8 mouse cellular contexts compared by ENCODE assay signal in genomic region chr10:57743606-57744016, GRCm38 (mm10). TPM values are rescaled to one million over a fixed set of nuclear protein-coding genes. Genes with fewer than 3 reads are reported as not detected.
DNase-seq lines count a peak whose midpoint lies in the region; ATAC-seq and TF ChIP-seq lines count a peak whose summit lies in the region.

No protein-coding gene starts in this region.

- no peak overlapping the region; the same call in 1 of the 2 replicates for H3K9ac ChIP-seq in forebrain, embryonic 13.5 days
- H3K9ac ChIP-seq in hindbrain, embryonic 16.5 days (ENCODE audit: low read depth, low read length): no peak overlapping the region

- peak; percentile 76 for ATAC-seq in forebrain, embryonic 13.5 days
- peak; percentile 87 for ATAC-seq in hindbrain, embryonic 16.5 days

- peaks cover 19% of the 10 kb centered on the region for H3K4me1 ChIP-seq in forebrain, embryonic 13.5 days
- H3K4me1 ChIP-seq in hindbrain, embryonic 16.5 days (ENCODE audit: control insufficient read depth, insufficient read depth, low read depth, low read length): no peaks in the 10 kb centered on the region

- H3K27ac ChIP-seq in forebrain, embryonic 13.5 days: no peak overlapping the region
- H3K27ac ChIP-seq in hindbrain, embryonic 16.5 days (ENCODE audit: low read depth, low read length): peak overlapping the region; percentile 59; the same call in 1 of the 2 replicates

- peak; percentile 18 to 39 for DNase-seq in cerebellum, adult 18-20 months
- no peak for DNase-seq in cerebellum, adult 9-11 months
- peak; percentile 95 for DNase-seq in brain, embryonic 14.5 days (ENCODE audit: low read depth)
- DNase-seq in left cerebral cortex, adult 11 months (ENCODE audit: low spot score): peak; percentile 17
- peak; percentile 59 for DNase-seq in lung, postnatal 25 days (ENCODE audit: low spot score)
- peak; percentile 22 to 55 for DNase-seq in right cerebral cortex, adult 2 months (ENCODE audit: low spot score in 2 of 2)

- H3K9me3 ChIP-seq in forebrain, embryonic 13.5 days (replicated peaks): no peaks in the 10 kb centered on the region
- H3K9me3 ChIP-seq in hindbrain, embryonic 16.5 days (ENCODE audit: control insufficient read depth, low read length): no peaks in the 10 kb centered on the region

- peak overlapping the region; percentile 52 for H3K4me2 ChIP-seq in forebrain, embryonic 13.5 days
- H3K4me2 ChIP-seq in hindbrain, embryonic 16.5 days (ENCODE audit: low read length): peak overlapping the region; percentile 63

- peak overlapping the region; percentile 31 for H3K4me3 ChIP-seq in forebrain, embryonic 13.5 days
- H3K4me3 ChIP-seq in hindbrain, embryonic 16.5 days (ENCODE audit: low read length): peak overlapping the region; percentile 42

- H3K36me3 ChIP-seq in forebrain, embryonic 13.5 days (ENCODE audit: poor library complexity, severe bottlenecking): no peaks in the 10 kb centered on the region
- H3K36me3 ChIP-seq in hindbrain, embryonic 16.5 days (ENCODE audit: control insufficient read depth, insufficient read depth, low read length): no peaks in the 10 kb centered on the region

- H3K27me3 ChIP-seq in forebrain, embryonic 13.5 days: no peaks in the 10 kb centered on the region
- H3K27me3 ChIP-seq in hindbrain, embryonic 16.5 days (replicated peaks; ENCODE audit: control insufficient read depth, insufficient read depth, low read length): no peaks in the 10 kb centered on the region

- TF ChIP-seq POLR2A in brain, embryonic 14.5 days (IDR thresholded peaks at IDR 0.05; ENCODE audit: borderline replicate concordance, extremely low read depth, insufficient read depth, insufficient read length, poor library complexity, severe bottlenecking): no peak

- WGBS in forebrain, embryonic 13.5 days: 2% methylated on average over 6 of the region's 6 CpGs
- under 1% methylated on average over 6 of the region's 6 CpGs for WGBS in hindbrain, embryonic 16.5 days

- peak; percentile 70 for TF ChIP-seq CTCF in brain, embryonic 14.5 days (IDR thresholded peaks at IDR 0.05; ENCODE audit: borderline replicate concordance, extremely low read depth, insufficient read depth, insufficient read length)

RNA-seq across cellular contexts. Expression of gene Fabp7, which starts 41.1 kb away (rescaled TPM):
- 924 and 1,133 TPM in 2 replicates for polyA plus RNA-seq in brain, embryonic 14.5 days (2012; rRNA removed)
- 1,416 and 1,541 TPM in 2 replicates for polyA plus RNA-seq in forebrain, embryonic 13.5 days (2015; fragmentation: Nextera tagmentation; extraction: Ambion mirVana)
- 2,193 and 2,866 TPM in 2 replicates for polyA plus RNA-seq in hindbrain, embryonic 16.5 days (2015; fragmentation: Nextera tagmentation; extraction: Ambion mirVana)

RNA-seq across cellular contexts. Expression of gene Smpdl3a, which starts 50.5 kb away (rescaled TPM):
- 15.9 and 18.3 TPM in 2 replicates for polyA plus RNA-seq in brain, embryonic 14.5 days (2012; rRNA removed)
- polyA plus RNA-seq in forebrain, embryonic 13.5 days (2015; fragmentation: Nextera tagmentation; extraction: Ambion mirVana): 8.9 and 9.0 TPM in 2 replicates
- polyA plus RNA-seq in hindbrain, embryonic 16.5 days (2015; fragmentation: Nextera tagmentation; extraction: Ambion mirVana): 36.7 and 41.4 TPM in 2 replicates
